Mouse (Mus musculus): ENCODE data around the gene Ttf2. TPM values are rescaled to one million over a fixed set of nuclear protein-coding genes. Genes with fewer than 3 reads are reported as not detected.

The Ttf2 gene
- polyA plus RNA-seq, 1 experiment from 2014 or later: 7.0 TPM

- Histone ChIP-seq H3K9me3 (no peaks in the 10 kb centered on the region), H3K36me3 (peaks cover 45% of the 10 kb centered on the region), H3K9ac (no peak overlapping the region), H3K27ac (replicated peaks) (no peak overlapping the region), H3K4me3 (no peak overlapping the region), H3K27me3 (no peaks in the 10 kb centered on the region), H3K4me1 (replicated peaks) (no peaks in the 10 kb centered on the region), H3K4me2 (no peak overlapping the region)
- WGBS: 95% methylated on average over 7 of the region's 7 CpGs
- ATAC-seq (ENCODE audit: low read depth): no peak
Observed at GRCm38 (mm10) chr3:100961501-100961900, 8.0 kb downstream of the Ttf2 start.

- WGBS: 89% methylated on average over 5 of the region's 5 CpGs
- no peak overlapping the region for H3K4me3 ChIP-seq
- H3K27ac ChIP-seq (replicated peaks): no peak overlapping the region
- H3K4me1 ChIP-seq (replicated peaks): no peaks in the 10 kb centered on the region
- H3K4me2 ChIP-seq: no peak overlapping the region
- H3K27me3 ChIP-seq: no peaks in the 10 kb centered on the region
- H3K36me3 ChIP-seq: peaks cover 45% of the 10 kb centered on the region
- ATAC-seq (ENCODE audit: low read depth): no peak
- no peaks in the 10 kb centered on the region for H3K9me3 ChIP-seq
- H3K9ac ChIP-seq: no peak overlapping the region
Observed at GRCm38 (mm10) chr3:100961007-100961406, 8.5 kb downstream of the Ttf2 start.

- no peak overlapping the region for H3K9ac ChIP-seq
- no peak overlapping the region for H3K4me2 ChIP-seq
- no peaks in the 10 kb centered on the region for H3K27me3 ChIP-seq
- no peak overlapping the region for H3K4me3 ChIP-seq
- ATAC-seq (ENCODE audit: low read depth): no peak
- no peaks in the 10 kb centered on the region for H3K4me1 ChIP-seq (replicated peaks)
- H3K9me3 ChIP-seq: no peaks in the 10 kb centered on the region
- peaks cover 62% of the 10 kb centered on the region for H3K36me3 ChIP-seq
- no peak overlapping the region for H3K27ac ChIP-seq (replicated peaks)
Observed at GRCm38 (mm10) chr3:100954616-100955015, 14.8 kb downstream of the Ttf2 start.

GRCm38 (mm10) chr3:100951531-100951930 lies 17.9 kb downstream of the Ttf2 start:
- 86% methylated on average over 4 of the region's 4 CpGs for WGBS
- H3K36me3 ChIP-seq: peaks cover 60% of the 10 kb centered on the region
- H3K4me2 ChIP-seq: no peak overlapping the region
- ATAC-seq (ENCODE audit: low read depth): no peak
- no peaks in the 10 kb centered on the region for H3K9me3 ChIP-seq
- H3K27ac ChIP-seq (replicated peaks): no peak overlapping the region
- H3K9ac ChIP-seq: no peak overlapping the region
- no peaks in the 10 kb centered on the region for H3K4me1 ChIP-seq (replicated peaks)
- H3K27me3 ChIP-seq: no peaks in the 10 kb centered on the region
- no peak overlapping the region for H3K4me3 ChIP-seq

DNA sequence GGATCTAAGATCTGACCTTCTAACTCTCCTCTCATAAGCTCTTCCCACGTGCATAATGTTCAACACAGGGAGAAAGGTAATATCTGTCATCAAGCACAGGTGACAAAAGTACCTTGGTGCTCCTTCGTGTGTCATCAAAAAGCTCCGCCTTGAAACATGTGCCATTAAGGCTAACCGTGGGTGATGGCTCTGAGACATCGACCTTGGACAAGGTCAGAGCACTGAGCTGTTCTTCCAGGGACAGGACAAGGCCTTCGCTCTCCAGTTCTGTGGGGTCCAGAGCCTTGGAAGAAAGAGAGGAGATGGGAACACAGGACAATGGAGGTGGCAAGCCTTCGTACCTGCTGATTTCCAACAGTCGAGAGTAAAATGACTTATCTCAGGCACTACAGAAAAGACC lies 22.2 kb downstream of the Ttf2 start:
- no peak overlapping the region for H3K4me2 ChIP-seq
- no peak for ATAC-seq (ENCODE audit: low read depth)
- H3K4me3 ChIP-seq: no peak overlapping the region
- H3K4me1 ChIP-seq (replicated peaks): no peaks in the 10 kb centered on the region
- H3K36me3 ChIP-seq: peaks cover 73% of the 10 kb centered on the region
- H3K27ac ChIP-seq (replicated peaks): no peak overlapping the region
- H3K9me3 ChIP-seq: no peaks in the 10 kb centered on the region
- no peaks in the 10 kb centered on the region for H3K27me3 ChIP-seq
- WGBS: 91% methylated on average over 8 of the region's 8 CpGs
- no peak overlapping the region for H3K9ac ChIP-seq

GRCm38 (mm10) chr3:100940496-100941037 lies 28.9 kb downstream of the Ttf2 start:
- Histone ChIP-seq H3K9me3 (no peaks in the 10 kb centered on the region), H3K4me3 (no peak overlapping the region), H3K4me1 (replicated peaks) (no peaks in the 10 kb centered on the region), H3K36me3 (peaks cover 66% of the 10 kb centered on the region), H3K27ac (replicated peaks) (no peak overlapping the region), H3K4me2 (no peak overlapping the region), H3K9ac (no peak overlapping the region), H3K27me3 (no peaks in the 10 kb centered on the region)
- ATAC-seq (ENCODE audit: low read depth): no peak
- WGBS: 93% methylated on average over 4 of the region's 4 CpGs

- Histone ChIP-seq H3K36me3 (peaks cover 71% of the 10 kb centered on the region), H3K27me3 (no peaks in the 10 kb centered on the region), H3K4me1 (replicated peaks) (no peaks in the 10 kb centered on the region), H3K27ac (replicated peaks) (no peak overlapping the region), H3K9ac (no peak overlapping the region), H3K4me2 (no peak overlapping the region), H3K4me3 (no peak overlapping the region), H3K9me3 (no peaks in the 10 kb centered on the region)
- no peak for ATAC-seq (ENCODE audit: low read depth)
- 93% methylated on average over 4 of the region's 4 CpGs for WGBS
Observed at GRCm38 (mm10) chr3:100938211-100938610, 31.3 kb downstream of the Ttf2 start.

- no peak for ATAC-seq (ENCODE audit: low read depth)
- H3K4me3 ChIP-seq: no peak overlapping the region
- H3K4me2 ChIP-seq: no peak overlapping the region
- 93% methylated on average over 6 of the region's 6 CpGs for WGBS
- H3K9ac ChIP-seq: no peak overlapping the region
- H3K27ac ChIP-seq (replicated peaks): no peak overlapping the region
- H3K9me3 ChIP-seq: no peaks in the 10 kb centered on the region
- peaks cover 81% of the 10 kb centered on the region for H3K36me3 ChIP-seq
- H3K4me1 ChIP-seq (replicated peaks): no peaks in the 10 kb centered on the region
- H3K27me3 ChIP-seq: no peaks in the 10 kb centered on the region
Observed at GRCm38 (mm10) chr3:100936201-100936600, 33.3 kb downstream of the Ttf2 start.

DNA sequence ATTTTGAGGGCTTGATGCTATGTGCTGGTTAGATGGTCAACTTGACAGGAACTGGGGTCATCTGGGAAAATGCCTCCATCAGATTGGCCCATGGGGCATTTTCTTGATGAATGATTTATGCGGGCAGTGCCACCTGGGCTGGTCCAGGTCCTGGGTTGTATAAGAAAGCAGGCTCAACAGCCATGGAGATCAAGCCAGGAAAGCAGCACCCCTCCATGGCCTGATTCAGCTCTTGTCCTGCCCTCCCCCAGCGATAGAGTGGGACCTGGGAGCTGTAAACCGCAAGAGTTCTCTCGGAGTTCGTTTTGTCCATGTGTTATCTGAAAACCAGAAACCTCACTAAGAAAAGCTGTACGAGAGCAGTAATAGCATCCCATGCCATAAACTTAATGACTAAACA lies 33.9 kb downstream of the Ttf2 start:
- WGBS: 71% methylated on average over 6 of the region's 6 CpGs
- H3K9ac ChIP-seq: no peak overlapping the region
- H3K36me3 ChIP-seq: peaks cover 82% of the 10 kb centered on the region
- no peak overlapping the region for H3K4me2 ChIP-seq
- ATAC-seq (ENCODE audit: low read depth): no peak
- H3K27ac ChIP-seq (replicated peaks): no peak overlapping the region
- no peaks in the 10 kb centered on the region for H3K4me1 ChIP-seq (replicated peaks)
- H3K4me3 ChIP-seq: no peak overlapping the region
- no peaks in the 10 kb centered on the region for H3K9me3 ChIP-seq
- no peaks in the 10 kb centered on the region for H3K27me3 ChIP-seq

- Histone ChIP-seq H3K4me1 (replicated peaks) (no peaks in the 10 kb centered on the region), H3K27me3 (no peaks in the 10 kb centered on the region), H3K9me3 (no peaks in the 10 kb centered on the region), H3K4me3 (no peak overlapping the region), H3K4me2 (no peak overlapping the region), H3K9ac (no peak overlapping the region), H3K27ac (replicated peaks) (no peak overlapping the region), H3K36me3 (peaks cover 89% of the 10 kb centered on the region)
- WGBS: 76% methylated on average over 11 of the region's 11 CpGs
- ATAC-seq (ENCODE audit: low read depth): no peak
Observed at GRCm38 (mm10) chr3:100932077-100932944, 37.2 kb downstream of the Ttf2 start.

DNA sequence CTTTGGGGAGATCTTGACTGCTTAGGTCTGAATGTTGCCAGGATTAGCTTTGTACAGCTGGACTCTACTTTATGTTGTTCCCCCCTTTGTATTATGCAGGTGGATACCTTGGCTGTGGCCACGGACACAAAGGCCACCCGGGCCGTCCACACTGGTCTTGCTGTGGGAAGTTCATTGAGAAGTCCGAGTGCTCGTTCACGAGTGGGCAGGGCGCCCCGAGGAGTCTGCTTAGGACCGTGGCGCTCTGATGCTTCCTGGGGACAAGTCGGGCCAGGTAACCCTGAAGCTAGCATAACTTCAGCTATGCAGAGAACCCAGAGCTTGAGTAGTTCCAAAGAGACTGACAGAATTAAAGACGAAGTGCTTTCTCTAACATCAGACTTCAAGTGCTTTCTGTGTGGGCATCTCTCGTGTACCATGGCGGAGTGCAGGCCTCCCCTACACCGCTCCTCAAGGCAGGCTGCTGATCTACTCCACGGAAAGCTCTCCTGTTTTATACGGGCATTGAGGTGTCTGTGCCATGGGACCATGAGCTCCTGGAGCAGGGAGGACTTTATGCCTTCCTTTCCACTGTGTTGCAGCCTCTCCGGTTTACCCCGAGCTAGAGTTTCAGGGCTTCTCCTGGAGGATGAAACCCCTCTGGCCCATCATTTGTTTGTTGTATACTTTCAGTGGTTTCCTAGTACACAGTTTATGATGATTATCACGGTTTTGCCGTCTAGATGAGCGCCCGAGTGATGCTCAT lies 38.0 kb downstream of the Ttf2 start:
- Histone ChIP-seq H3K27me3 (no peaks in the 10 kb centered on the region), H3K36me3 (peaks cover 86% of the 10 kb centered on the region), H3K4me2 (no peak overlapping the region), H3K9me3 (no peaks in the 10 kb centered on the region), H3K9ac (no peak overlapping the region), H3K27ac (replicated peaks) (no peak overlapping the region), H3K4me3 (no peak overlapping the region), H3K4me1 (replicated peaks) (peaks cover 7% of the 10 kb centered on the region)
- no peak for ATAC-seq (ENCODE audit: low read depth)
- WGBS: 94% methylated on average over 23 of the region's 23 CpGs

DNA sequence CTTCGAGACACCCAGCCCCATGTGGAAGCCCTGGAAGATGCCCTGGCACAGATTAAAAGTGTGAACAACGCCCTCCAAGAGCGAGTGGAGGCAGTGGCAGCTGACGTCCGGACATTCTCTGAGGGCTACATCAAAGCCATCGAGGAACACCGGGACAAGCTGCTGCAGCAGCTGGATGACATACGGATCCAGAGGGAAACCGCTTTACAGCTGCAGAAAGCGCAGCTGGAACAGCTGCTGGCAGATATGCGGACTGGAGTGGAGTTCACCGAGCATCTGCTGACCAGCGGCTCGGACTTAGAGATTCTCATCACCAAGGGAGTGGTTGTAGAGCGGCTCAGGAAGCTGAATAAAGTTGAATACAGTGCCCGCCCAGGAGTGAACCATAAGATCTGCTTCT lies 44.3 kb downstream of the Ttf2 start:
- Histone ChIP-seq H3K27ac (replicated peaks) (no peak overlapping the region), H3K9ac (no peak overlapping the region), H3K9me3 (no peaks in the 10 kb centered on the region), H3K27me3 (no peaks in the 10 kb centered on the region), H3K4me3 (no peak overlapping the region), H3K36me3 (peaks cover 34% of the 10 kb centered on the region), H3K4me1 (replicated peaks) (peaks cover 53% of the 10 kb centered on the region), H3K4me2 (no peak overlapping the region)
- WGBS: 84% methylated on average over 16 of the region's 16 CpGs
- no peak for ATAC-seq (ENCODE audit: low read depth)

Measured in neural tube, embryonic 13.5 days (tissue).